Mouse (Mus musculus): Measurements from ENCODE around the gene Nipal3. TPM values are rescaled to one million over a fixed set of nuclear protein-coding genes. Genes with fewer than 3 reads are reported as not detected.

Gene Nipal3
- polyA plus RNA-seq, 1 experiment from 2014 or later: 5.9 TPM

GRCm38 (mm10) chr4:135508419-135509039 is 13.7 kb upstream of the Nipal3 start:
- Histone ChIP-seq H3K27me3 (replicated peaks; ENCODE audit: control insufficient read depth, insufficient read depth, low read length) (no peaks in the 10 kb centered on the region), H3K4me2 (ENCODE audit: low read length) (peak overlapping the region; percentile 50), H3K4me3 (replicated peaks; ENCODE audit: low read length) (no peak overlapping the region), H3K9ac (replicated peaks; ENCODE audit: low read depth, low read length) (peak overlapping the region; percentile 46), H3K36me3 (ENCODE audit: control insufficient read depth, insufficient read depth) (no peaks in the 10 kb centered on the region), H3K4me1 (replicated peaks; ENCODE audit: control insufficient read depth, insufficient read depth, low read length) (peaks cover 9% of the 10 kb centered on the region), H3K27ac (ENCODE audit: low read length) (no peak overlapping the region), H3K9me3 (ENCODE audit: control insufficient read depth, low read length) (no peaks in the 10 kb centered on the region)
- 12% methylated on average over 13 of the region's 13 CpGs for WGBS
- peak; percentile 69 for ATAC-seq

- no peaks in the 10 kb centered on the region for H3K36me3 ChIP-seq (ENCODE audit: control insufficient read depth, insufficient read depth)
- H3K9me3 ChIP-seq (ENCODE audit: control insufficient read depth, low read length): no peaks in the 10 kb centered on the region
- H3K4me3 ChIP-seq (replicated peaks; ENCODE audit: low read length): peak overlapping the region; percentile 34
- H3K27ac ChIP-seq (ENCODE audit: low read length): no peak overlapping the region
- peak overlapping the region; percentile 61 for H3K4me2 ChIP-seq (ENCODE audit: low read length)
- ATAC-seq: peak; percentile 69; the same call in 1 of the 2 replicates
- 15% methylated on average over 22 of the region's 22 CpGs for WGBS
- H3K4me1 ChIP-seq (replicated peaks; ENCODE audit: control insufficient read depth, insufficient read depth, low read length): peaks cover 9% of the 10 kb centered on the region
- H3K27me3 ChIP-seq (replicated peaks; ENCODE audit: control insufficient read depth, insufficient read depth, low read length): no peaks in the 10 kb centered on the region
- H3K9ac ChIP-seq (replicated peaks; ENCODE audit: low read depth, low read length): peak overlapping the region; percentile 39; the same call in 1 of the 2 replicates
These were observed 12.9 kb upstream of the Nipal3 start for GRCm38 (mm10) chr4:135507547-135508350.

GRCm38 (mm10) chr4:135505794-135506193 is 11.0 kb upstream of the Nipal3 start:
- H3K4me2 ChIP-seq (ENCODE audit: low read length): no peak overlapping the region
- no peaks in the 10 kb centered on the region for H3K9me3 ChIP-seq (ENCODE audit: control insufficient read depth, low read length)
- H3K4me1 ChIP-seq (replicated peaks; ENCODE audit: control insufficient read depth, insufficient read depth, low read length): peaks cover 9% of the 10 kb centered on the region
- H3K36me3 ChIP-seq (ENCODE audit: control insufficient read depth, insufficient read depth): no peaks in the 10 kb centered on the region
- 80% methylated on average over 11 of the region's 11 CpGs for WGBS
- no peak for ATAC-seq
- no peak overlapping the region for H3K27ac ChIP-seq (ENCODE audit: low read length)
- no peak overlapping the region for H3K9ac ChIP-seq (replicated peaks; ENCODE audit: low read depth, low read length)
- no peaks in the 10 kb centered on the region for H3K27me3 ChIP-seq (replicated peaks; ENCODE audit: control insufficient read depth, insufficient read depth, low read length)
- H3K4me3 ChIP-seq (replicated peaks; ENCODE audit: low read length): no peak overlapping the region

GRCm38 (mm10) chr4:135501587-135501986 is 6.7 kb upstream of the Nipal3 start:
- 62% methylated on average over 4 of the region's 4 CpGs for WGBS

GRCm38 (mm10) chr4:135499831-135500230 is 5.0 kb upstream of the Nipal3 start:
- H3K4me3 ChIP-seq (replicated peaks; ENCODE audit: low read length): no peak overlapping the region
- H3K4me2 ChIP-seq (ENCODE audit: low read length): no peak overlapping the region
- 82% methylated on average over 3 of the region's 3 CpGs for WGBS
- ATAC-seq: no peak
- no peaks in the 10 kb centered on the region for H3K4me1 ChIP-seq (replicated peaks; ENCODE audit: control insufficient read depth, insufficient read depth, low read length)
- H3K27ac ChIP-seq (ENCODE audit: low read length): no peak overlapping the region
- no peaks in the 10 kb centered on the region for H3K9me3 ChIP-seq (ENCODE audit: control insufficient read depth, low read length)
- H3K36me3 ChIP-seq (ENCODE audit: control insufficient read depth, insufficient read depth): no peaks in the 10 kb centered on the region
- no peak overlapping the region for H3K9ac ChIP-seq (replicated peaks; ENCODE audit: low read depth, low read length)
- 0 out of 2 replicates have a peak, but pooled peaks cover 6% of the 10 kb centered on the region for H3K27me3 ChIP-seq (replicated peaks; ENCODE audit: control insufficient read depth, insufficient read depth, low read length)

More at GRCm38 (mm10) chr4:135501587-135501986, 6.7 kb upstream of the Nipal3 start:
- no peaks in the 10 kb centered on the region for H3K27me3 ChIP-seq (replicated peaks; ENCODE audit: control insufficient read depth, insufficient read depth, low read length)
- H3K9me3 ChIP-seq (ENCODE audit: control insufficient read depth, low read length): no peaks in the 10 kb centered on the region
- ATAC-seq: no peak
- no peaks in the 10 kb centered on the region for H3K36me3 ChIP-seq (ENCODE audit: control insufficient read depth, insufficient read depth)
- H3K4me3 ChIP-seq (replicated peaks; ENCODE audit: low read length): no peak overlapping the region
- no peaks in the 10 kb centered on the region for H3K4me1 ChIP-seq (replicated peaks; ENCODE audit: control insufficient read depth, insufficient read depth, low read length)
- no peak overlapping the region for H3K9ac ChIP-seq (replicated peaks; ENCODE audit: low read depth, low read length)
- H3K27ac ChIP-seq (ENCODE audit: low read length): no peak overlapping the region
- no peak overlapping the region for H3K4me2 ChIP-seq (ENCODE audit: low read length)

- WGBS: 87% methylated on average over 6 of the region's 6 CpGs
- no peak overlapping the region for H3K4me3 ChIP-seq (replicated peaks; ENCODE audit: low read length)
These were observed 3.3 kb upstream of the Nipal3 start for GRCm38 (mm10) chr4:135498136-135498535.

GRCm38 (mm10) chr4:135495810-135496209 is 972 bp upstream of the Nipal3 start:
- Histone ChIP-seq H3K4me3 (replicated peaks; ENCODE audit: low read length) (no peak overlapping the region), H3K4me2 (ENCODE audit: low read length) (no peak overlapping the region), H3K27me3 (replicated peaks; ENCODE audit: control insufficient read depth, insufficient read depth, low read length) (0 out of 2 replicates have a peak, but pooled peaks cover 6% of the 10 kb centered on the region), H3K9ac (replicated peaks; ENCODE audit: low read depth, low read length) (no peak overlapping the region), H3K9me3 (ENCODE audit: control insufficient read depth, low read length) (no peaks in the 10 kb centered on the region), H3K4me1 (replicated peaks; ENCODE audit: control insufficient read depth, insufficient read depth, low read length) (peaks cover 7% of the 10 kb centered on the region), H3K27ac (ENCODE audit: low read length) (no peak overlapping the region), H3K36me3 (ENCODE audit: control insufficient read depth, insufficient read depth) (no peaks in the 10 kb centered on the region)
- WGBS: 13% methylated on average over 18 of the region's 18 CpGs
- no peak for ATAC-seq

More at GRCm38 (mm10) chr4:135498136-135498535, 3.3 kb upstream of the Nipal3 start:
- H3K9me3 ChIP-seq (ENCODE audit: control insufficient read depth, low read length): no peaks in the 10 kb centered on the region
- H3K27me3 ChIP-seq (replicated peaks; ENCODE audit: control insufficient read depth, insufficient read depth, low read length): 0 out of 2 replicates have a peak, but pooled peaks cover 6% of the 10 kb centered on the region
- H3K36me3 ChIP-seq (ENCODE audit: control insufficient read depth, insufficient read depth): no peaks in the 10 kb centered on the region
- no peak for ATAC-seq
- H3K9ac ChIP-seq (replicated peaks; ENCODE audit: low read depth, low read length): no peak overlapping the region
- H3K4me2 ChIP-seq (ENCODE audit: low read length): no peak overlapping the region
- H3K27ac ChIP-seq (ENCODE audit: low read length): no peak overlapping the region
- H3K4me1 ChIP-seq (replicated peaks; ENCODE audit: control insufficient read depth, insufficient read depth, low read length): peaks cover 7% of the 10 kb centered on the region

GRCm38 (mm10) chr4:135495397-135495791 is 556 bp upstream of the Nipal3 start:
- H3K27ac ChIP-seq (ENCODE audit: low read length): no peak overlapping the region
- no peaks in the 10 kb centered on the region for H3K9me3 ChIP-seq (ENCODE audit: control insufficient read depth, low read length)
- peak overlapping the region; percentile 77 for H3K4me3 ChIP-seq (replicated peaks; ENCODE audit: low read length)
- H3K27me3 ChIP-seq (replicated peaks; ENCODE audit: control insufficient read depth, insufficient read depth, low read length): 0 out of 2 replicates have a peak, but pooled peaks cover 6% of the 10 kb centered on the region
- H3K4me2 ChIP-seq (ENCODE audit: low read length): peak overlapping the region; percentile 92
- no peak overlapping the region for H3K9ac ChIP-seq (replicated peaks; ENCODE audit: low read depth, low read length)
- WGBS: 12% methylated on average over 9 of the region's 9 CpGs
- no peaks in the 10 kb centered on the region for H3K36me3 ChIP-seq (ENCODE audit: control insufficient read depth, insufficient read depth)
- ATAC-seq: no peak
- H3K4me1 ChIP-seq (replicated peaks; ENCODE audit: control insufficient read depth, insufficient read depth, low read length): peaks cover 7% of the 10 kb centered on the region

Data from forebrain, embryonic 16.5 days (tissue).